Mouse (Mus musculus): ENCODE measurements around the gene Prmt9.
A peak's percentile ranks its signal among the peaks of the same experiment; 100 is the strongest.

The Prmt9 gene

DNA sequence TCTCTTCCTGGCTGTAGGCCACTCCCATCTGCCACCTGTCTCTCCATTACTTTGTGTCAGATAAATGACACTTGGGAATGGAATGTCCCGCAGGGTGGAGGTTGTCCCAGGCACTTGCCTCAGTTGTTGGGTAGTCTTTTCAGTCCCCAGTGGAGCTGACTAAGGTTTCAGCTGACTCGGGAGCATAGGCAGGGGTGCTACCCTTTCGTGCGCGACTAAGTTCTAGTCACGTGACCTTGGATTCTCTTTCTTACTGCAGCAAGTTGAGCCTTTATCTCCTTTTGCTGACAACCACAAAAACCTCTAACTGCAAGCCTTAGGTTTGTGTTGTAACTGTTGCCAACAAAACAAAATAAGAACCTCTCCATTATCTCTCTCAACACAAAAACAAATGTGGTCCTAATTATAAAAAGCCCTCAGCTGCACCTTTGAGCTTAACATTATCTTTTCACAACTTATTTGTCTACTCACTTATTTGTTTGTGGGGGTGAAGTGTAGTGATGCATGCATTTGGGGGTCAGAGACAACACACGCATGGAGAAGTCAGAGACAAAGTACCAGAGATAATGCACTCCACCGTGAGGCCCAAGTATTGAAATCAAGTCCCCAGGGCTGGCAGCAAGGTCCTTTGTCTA is 14.7 kb upstream of the Prmt9 start:
- peak; percentile 49 for DNase-seq (ENCODE audit: low read depth, low spot score)

DNA sequence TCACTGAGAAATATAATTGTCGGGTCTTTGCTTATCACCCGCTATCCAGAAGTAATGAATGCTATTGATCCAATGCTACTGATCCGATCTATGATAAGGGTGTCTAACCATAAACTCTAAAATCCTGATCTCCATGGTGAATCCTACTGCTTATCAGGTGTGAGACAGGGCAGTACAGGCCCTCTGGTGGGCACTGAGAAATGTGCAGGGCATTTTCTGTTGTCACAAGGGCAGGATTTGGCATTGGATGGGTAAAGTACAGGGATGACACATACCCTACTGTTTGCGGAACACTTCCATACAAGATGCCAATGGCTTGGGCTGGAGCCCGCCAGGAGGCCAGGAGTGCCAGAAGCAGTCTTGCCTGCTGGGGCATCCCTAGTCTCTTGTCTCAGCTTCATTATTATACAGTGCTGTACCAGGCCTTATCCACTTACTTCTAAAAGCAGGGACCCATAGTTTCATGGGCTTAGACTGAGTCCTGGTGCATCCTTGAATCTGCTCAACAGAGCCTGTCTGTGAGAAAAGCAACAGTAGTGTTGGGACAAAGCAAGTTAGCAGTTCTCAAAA is 14.1 kb upstream of the Prmt9 start:
- DNase-seq (ENCODE audit: low read depth, low spot score): peak; percentile 57

DNA sequence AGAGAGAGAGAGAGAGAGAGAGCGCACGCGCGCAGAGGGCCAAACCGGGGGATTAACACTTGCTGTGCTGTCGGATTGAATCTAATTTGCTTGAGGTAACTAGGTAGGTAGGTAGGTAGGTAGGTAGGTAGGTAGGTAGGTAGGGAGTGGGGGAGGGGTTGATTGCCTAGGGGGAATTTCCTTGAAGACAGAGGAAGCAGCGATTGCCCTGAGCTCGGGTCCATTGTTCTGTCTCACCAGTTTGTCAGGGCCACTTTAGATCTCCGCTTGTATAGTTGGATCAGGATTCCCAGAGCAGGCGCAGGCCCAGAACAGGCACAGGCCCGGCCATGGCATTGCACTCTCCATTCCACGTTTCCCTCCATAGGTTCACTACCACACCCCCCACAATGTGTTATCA is 12.4 kb upstream of the Prmt9 start:
- DNase-seq (ENCODE audit: low read depth, low spot score): no peak

DNA sequence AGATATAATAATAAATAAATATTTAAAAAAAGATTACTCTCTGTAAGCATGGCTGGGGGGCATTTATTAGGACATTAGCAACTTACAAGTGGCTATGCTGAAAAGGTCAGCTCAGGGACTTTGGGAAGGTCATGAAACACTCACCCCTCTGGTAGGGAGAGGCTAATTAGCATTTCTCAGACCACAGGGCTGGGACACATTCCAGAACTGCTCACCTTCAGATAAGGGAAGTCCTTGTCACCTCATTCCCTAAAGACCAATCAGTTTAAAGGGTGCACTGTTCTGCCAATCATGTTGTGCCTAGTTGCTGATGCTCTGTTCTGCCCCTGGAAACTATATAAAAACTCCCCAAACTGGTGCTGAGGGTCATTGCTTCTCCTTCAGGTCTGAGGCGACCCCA is 10.9 kb upstream of the Prmt9 start:
- DNase-seq (ENCODE audit: low read depth, low spot score): no peak

DNA sequence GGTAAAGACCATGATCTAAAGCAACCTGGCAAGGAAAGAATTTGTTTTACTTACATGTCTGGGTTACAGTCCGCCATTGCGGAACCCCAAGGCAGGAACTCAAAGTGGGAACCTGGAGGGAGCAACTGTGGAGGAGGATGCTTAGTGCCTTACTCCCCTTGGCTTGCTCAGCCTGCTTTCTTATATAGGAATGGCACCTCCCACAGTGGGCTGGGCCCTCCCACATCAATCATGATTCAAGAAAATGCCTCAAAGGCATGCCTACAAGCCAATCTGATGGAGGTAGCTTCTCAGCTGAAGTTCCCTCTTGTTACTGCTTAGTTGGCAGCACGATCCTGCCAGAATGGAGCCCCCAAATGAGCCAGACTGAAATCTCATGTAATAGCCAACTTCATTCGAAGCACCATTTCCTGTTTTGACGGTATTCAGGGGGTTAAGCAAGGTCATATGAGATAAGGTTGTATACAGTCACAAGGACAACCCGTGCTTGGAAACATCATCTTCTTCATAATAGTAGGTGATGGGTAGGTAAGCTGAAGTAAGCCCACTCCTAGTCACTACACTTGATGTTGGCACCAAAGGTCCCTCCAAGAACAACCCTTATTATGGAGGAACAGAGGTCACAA is 5.9 kb upstream of the Prmt9 start:
- DNase-seq (ENCODE audit: low read depth, low spot score): no peak

DNA sequence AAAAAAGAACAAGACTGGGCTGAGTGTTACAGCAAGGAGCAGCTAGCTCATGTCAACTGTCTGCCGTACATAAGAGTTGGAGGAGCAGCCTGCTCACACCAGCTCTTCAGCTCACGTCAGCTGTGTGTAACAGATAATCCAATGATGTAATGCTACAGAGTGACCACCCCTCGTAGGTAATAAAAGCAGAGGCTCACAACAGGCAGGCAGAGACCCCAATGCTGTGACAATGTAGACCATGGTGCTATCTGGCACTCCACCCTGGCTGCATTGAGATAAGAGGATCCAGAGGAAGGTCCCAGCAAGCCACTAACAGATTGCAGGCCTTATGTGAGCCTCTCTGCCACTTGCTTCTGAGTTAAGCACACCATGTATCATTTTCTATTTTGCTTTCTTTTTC is 4.8 kb upstream of the Prmt9 start:
- no peak for DNase-seq (ENCODE audit: low read depth, low spot score)

DNA sequence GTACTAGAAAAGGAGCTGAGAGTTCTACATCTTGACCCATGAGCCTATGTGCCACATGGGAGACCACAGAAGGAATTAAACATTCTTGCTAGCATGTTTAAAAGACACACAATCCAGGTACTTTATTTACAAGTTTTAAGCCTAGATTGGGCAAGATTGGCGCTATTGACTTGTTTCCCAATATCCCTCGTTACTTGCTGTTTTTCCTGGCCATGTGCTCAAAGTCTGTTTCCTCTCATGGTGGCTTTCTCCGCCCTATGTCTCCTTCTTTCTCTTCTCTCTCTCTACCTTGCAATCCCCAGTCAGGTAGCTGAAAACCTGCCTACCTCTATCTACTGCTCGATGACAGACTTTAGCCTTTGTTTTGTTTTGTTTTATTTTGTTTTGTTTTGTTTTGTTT is 3.6 kb upstream of the Prmt9 start:
- DNase-seq (ENCODE audit: low read depth, low spot score): no peak

DNA sequence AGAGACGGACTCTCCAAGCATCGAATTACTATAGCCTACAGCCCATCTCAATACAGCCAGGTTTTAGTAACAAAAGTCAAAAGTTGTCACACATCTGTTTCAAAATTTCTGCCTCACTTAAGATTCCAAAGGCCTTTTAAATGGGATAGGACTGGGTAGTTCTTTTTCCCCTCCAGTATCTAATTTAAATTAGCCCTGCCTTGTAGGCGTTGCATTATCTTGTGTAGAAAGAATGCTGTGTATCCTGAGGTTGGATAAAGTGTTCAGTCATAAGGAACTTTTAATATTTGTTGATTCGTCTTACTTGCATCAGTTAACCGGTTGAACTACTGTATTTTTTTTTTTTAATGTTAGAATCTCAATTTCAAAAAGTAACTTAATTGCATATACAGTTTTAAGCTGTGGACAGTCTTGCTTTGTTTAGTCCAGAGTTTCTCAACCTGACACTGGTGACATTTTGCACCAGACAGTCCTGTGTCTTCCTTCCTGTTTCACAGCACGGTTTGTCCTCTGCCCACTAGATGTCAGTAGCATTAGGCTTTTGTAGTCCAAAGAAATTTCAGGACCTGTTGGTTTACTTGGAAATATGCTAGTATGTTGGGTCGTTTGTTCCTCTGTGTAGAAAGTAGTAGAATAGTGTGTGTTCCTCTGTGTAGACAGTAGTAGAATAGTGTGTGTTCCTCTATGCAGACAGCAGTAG is 834 bp downstream of the Prmt9 start:
- DNase-seq (ENCODE audit: low read depth, low spot score): peak; percentile 55

DNA sequence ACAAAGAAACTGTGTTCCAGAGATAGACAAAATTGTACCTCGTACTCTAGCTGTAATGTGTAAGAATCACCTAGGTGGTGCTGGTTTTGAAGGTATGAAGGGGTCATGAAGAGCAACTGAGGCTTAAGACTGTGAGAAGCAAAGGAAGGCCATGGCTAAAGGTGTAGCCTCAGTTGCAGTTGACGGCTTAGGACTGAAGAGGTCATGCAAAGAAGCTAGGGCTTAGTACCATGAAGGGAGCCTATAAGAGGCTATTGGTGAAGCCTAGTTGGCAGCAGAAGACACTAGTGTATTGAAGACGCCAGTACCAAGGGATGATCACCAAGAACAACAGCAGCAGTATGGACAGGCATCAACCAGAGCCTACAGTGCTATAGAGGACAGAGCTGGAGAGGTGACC is 3.3 kb downstream of the Prmt9 start:
- DNase-seq (ENCODE audit: low read depth, low spot score): no peak

DNA sequence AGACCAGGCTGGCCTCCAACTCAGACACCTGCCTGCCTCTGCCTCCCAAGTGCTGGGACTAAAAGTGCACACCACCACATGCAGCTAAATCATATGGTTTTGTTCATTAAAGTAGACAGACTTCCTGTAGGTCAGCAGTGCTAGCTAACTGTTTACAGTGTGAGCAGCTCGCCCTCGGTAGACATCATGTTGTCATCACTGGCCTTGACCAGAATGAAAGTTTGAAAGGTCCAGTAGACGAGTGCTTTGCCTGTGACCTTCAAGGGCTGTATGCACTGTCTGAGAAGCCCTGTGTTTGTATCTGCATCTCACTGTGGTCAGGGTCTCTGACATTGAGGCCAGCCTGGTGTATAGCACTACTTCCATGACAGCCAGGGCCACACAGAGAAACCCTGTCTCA is 12.2 kb downstream of the Prmt9 start:
- DNase-seq (ENCODE audit: low read depth, low spot score): no peak

DNA sequence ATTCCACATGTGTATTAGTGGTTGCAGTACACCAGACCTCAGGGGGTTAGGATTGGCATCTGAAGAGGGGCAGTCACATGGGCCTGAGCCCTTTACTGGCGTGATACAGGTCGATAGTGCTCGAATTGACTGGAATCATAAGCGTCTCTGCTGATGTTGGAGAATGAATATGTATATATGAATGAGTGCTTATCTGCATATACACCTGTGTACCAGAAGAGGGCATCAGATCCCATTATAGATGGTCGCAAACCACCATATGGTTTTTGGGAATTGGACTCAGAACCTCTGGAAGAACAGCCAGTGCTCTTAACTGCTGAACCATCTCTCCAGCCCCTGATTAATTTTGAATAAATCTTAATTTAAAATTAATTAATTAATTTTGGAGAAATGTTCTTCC is 25.0 kb downstream of the Prmt9 start:
- DNase-seq (ENCODE audit: low read depth, low spot score): no peak

DNA sequence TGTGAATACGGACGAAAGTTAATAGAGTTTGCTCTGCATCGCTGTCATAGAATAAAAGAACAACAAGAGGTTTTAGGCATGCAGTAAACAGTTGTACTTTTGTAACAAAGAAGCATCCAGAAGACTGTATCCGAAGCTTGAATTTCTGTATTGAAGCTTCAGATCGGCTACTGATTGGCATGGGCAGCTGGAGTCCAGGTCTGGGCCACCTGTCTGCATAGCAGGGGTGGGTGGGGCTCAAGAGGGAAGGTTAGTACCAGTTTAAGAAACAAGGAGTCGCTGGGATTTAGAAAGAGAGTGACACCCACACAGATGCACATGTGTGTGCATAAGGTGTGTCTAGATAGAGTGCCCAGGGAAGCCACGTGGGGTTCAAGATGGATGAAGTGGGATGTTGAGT is 28.5 kb downstream of the Prmt9 start:
- DNase-seq (ENCODE audit: low read depth, low spot score): no peak

DNA sequence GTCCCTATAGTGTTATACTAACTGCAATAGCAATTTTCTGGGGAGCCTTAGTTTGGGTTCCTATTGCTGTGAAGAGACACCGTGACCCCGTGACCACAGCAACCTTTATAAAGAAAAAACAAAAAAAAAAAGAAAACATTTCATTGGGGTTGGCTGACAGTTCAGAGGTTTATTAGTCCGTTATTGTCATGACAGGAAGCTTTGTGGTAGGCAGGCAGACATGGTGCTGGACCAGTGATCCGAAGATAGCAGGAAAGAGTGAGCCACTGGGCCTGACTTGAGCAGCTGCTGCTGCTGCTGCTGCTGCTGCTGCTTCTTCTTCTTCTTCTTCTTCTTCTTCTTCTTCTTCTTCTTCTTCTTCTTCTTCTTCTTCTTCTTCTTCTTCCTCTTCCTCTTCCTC is 35.0 kb downstream of the Prmt9 start:
- no peak for DNase-seq (ENCODE audit: low read depth, low spot score)

DNA sequence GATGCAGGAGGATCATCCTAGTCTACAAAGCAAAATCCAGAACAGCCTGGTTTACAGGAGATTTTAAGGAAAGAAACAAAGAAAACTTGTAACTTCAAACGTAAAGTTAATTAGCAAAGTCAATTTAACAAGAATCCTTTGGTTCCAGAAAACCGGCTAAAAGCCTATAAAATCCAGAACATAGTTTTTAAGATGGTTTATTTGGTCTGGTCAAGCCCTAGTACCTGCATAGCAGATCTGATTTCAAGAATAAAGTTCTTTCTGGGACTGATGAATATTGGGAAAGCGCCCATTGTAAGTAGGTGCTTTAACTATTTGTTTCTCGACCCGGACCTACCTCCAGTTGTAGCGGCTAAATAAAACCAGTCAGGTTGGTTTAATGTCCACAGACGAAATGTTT is 60.4 kb downstream of the Prmt9 start:
- DNase-seq (ENCODE audit: low read depth, low spot score): no peak

DNA sequence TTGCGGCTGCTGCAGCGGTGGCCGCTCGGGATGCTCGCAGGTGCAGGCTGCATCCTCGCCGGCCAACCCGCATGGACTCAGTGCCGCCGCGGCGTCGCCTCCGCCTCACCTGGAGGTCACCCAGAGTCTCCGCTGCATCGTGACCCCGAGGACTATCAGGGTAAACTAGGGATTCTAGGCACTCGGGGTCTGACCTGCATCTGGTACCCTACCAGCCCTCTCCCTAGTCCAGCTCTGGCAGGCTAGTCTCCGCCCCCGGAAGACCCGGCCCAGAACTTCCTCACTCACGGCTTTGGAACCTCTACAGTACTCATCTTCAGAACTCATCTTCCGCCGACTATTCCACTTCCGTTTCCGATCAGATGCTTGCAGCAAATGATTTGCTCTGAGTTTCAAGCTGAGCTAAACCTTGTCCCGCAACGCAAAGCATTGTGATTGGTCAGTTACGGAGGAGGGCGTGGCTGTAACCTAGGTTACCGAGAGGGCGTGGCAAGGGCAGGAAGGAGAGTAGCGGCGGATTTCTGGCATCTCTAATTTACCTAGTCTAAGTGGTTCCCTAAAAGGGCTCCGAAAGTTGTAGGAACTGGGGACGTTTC is 61.3 kb downstream of the Prmt9 start, which contains the start of gene Tmem184c:
Gene Tmem184c, minus strand, starts transcription at position 325 of the 596 bp plus-strand sequence.
- DNase-seq (ENCODE audit: low read depth, low spot score): peak; percentile 98

DNA sequence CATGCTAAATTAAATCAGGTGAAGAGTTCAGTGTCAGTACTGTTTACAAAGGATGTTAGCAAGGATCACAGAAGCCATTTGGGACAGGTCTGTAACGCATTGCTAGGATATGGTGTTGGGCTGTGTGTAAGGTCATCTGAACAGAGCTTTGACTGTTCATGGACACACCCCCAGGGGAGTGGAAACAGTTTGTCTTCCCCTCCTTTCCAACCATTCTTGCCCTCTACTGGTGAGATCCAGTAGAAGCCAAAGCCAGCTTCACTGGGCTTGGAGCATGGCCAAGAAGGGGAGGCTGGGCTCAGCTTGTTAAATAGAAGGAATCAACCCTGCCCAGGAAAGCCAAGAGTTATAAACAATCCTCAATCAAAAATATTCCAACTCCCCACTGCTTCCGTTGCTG is 68.7 kb downstream of the Prmt9 start:
- peak; percentile 15 for DNase-seq (ENCODE audit: low read depth, low spot score)

DNA sequence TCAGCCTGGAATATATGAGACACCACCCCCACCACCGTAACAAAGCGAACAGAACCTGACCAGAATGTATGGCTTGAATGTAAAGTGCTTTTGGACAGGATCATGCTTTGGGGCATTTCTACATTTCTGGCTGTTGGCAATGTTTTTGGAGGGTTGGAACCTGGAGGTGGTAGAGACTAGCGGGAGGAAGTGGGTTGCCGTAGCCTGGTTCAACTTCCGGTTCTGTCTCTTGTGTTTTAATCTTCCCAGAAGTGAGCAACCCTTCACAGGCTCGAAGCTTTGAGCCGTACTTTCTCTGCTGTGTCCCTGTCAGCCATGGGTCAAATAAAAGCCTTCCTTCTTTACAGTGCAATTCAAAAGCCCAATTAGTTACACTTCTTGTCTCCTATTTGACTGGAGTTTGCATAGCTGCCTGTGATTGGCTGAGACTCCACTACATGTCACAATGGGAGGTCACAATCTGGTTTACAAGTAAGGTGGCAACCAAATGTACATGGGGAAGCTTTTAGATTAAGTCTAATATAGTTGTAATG is 74.5 kb downstream of the Prmt9 start:
- DNase-seq (ENCODE audit: low read depth, low spot score): peak; percentile 21

DNA sequence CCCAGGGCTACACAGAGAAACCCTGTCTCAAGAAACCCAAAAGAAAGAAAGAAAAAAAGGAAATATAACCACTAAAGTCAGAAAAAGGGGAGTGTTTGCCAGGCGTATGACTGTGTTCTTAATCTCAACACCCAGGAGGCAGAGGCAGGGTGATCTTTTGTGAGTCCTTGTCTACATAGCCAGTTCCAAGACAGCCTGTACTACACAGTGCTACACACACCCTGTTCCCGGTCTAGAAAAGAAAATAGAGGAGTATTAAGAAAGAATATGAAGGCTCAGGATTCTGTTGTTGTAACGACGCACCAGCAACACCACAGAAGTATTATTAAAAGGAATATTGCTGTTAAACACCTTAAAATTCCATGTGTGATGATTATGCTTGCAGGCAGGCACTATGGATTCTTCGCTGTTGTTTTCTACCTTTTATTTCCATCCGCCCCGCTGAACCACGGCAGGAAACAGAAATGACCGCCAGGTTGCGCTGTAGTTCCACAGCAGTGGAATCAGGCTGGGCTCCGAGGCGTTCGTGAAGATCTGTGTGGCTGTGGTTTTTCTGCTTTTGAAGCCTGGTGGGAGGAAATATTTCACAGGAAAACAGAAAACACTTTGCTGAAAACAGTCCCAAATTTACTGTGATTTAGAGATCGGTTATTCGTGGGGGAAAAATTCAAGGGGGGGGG is 80.8 kb downstream of the Prmt9 start:
- DNase-seq (ENCODE audit: low read depth, low spot score): peak; percentile 73

DNA sequence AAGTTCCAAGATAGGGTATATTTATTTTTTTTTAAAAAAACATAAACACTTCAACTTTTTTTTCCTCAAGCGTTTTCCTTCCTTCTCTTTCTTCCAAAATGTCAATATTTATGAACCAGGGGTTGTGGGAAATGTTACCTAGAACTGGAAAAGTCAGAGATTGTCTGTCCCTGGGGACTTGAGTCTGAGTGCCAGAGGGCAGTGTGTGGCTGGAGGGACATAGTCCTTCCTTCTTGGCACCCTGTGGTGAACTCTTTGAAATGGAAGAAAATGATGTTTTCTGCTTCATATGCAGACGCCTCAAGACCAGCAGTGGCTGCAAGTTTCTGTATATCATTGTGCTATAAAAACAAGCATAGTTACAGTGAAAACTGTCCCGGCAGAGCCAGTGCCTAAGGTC is 81.5 kb downstream of the Prmt9 start:
- no peak for DNase-seq (ENCODE audit: low read depth, low spot score)

Data from CD4-positive helper T cell, adult 2 months (primary cell).